Mouse (Mus musculus) effector memory CD4-positive, alpha-beta T cell, adult 7 months (primary cell): Measurements from ENCODE around the gene Olfr1370. TPM values are rescaled to one million over a fixed set of nuclear protein-coding genes. Genes with fewer than 3 reads are reported as not detected.

Experiments used
- polyA plus RNA-seq: library from polyadenylated mRNA; unstranded; fragments of 100-300 nt; shearing (Covaris generic); gene quantifications from one replicate; pipeline ENCODE4 v1.2.1, GENCODE M21; 2017

Olfr1370 gene
- polyA plus RNA-seq = not detected

GRCm38 (mm10) chr13:21074847-21075246, at the start of gene Olfr1370:
Olfr1370 (minus strand) TSS chr13:21074947.

GRCm38 (mm10) chr13:21111183-21111582, 36.4 kb upstream of the Olfr1370 start, which contains the start of gene Olfr1369-ps1:
Olfr1369-ps1 (plus strand) TSS chr13:21111483.

Other genes with a start within 250 kb of the Olfr1370 start
- not detected for gene Olfr1369-ps1, start 36.5 kb upstream of the Olfr1370 start, polyA plus RNA-seq
- not detected for gene Olfr263, start 54.7 kb upstream of the Olfr1370 start, polyA plus RNA-seq
- not detected for gene Olfr1368, start 70.9 kb upstream of the Olfr1370 start, polyA plus RNA-seq
- 128 TPM for gene Trim27, start 104.5 kb upstream of the Olfr1370 start, polyA plus RNA-seq
- gene Gpx5, start 217.8 kb upstream of the Olfr1370 start, polyA plus RNA-seq = 0.30 TPM
- gene Gpx6, start 237.2 kb upstream of the Olfr1370 start, polyA plus RNA-seq = 0.57 TPM